Mouse (Mus musculus): ENCODE results near the gene Ddx49.

Ddx49 gene

GRCm38 (mm10) chr8:70302358-70302890, at the start of gene Ddx49, which contains the start of gene Cope:
Gene Ddx49, minus strand, starts transcription at chr8:70302489.
Gene Cope, plus strand, starts transcription at chr8:70302518.
- peak; percentile 89 for DNase-seq (ENCODE audit: low read depth, low spot score)

- no peak for DNase-seq (ENCODE audit: low read depth, low spot score)
Measured at GRCm38 (mm10) chr8:70352000-70352384, 49.7 kb upstream of the Ddx49 start.

- DNase-seq (ENCODE audit: low read depth, low spot score): no peak
Measured at GRCm38 (mm10) chr8:70351035-70351999, 49.0 kb upstream of the Ddx49 start.

GRCm38 (mm10) chr8:70347860-70348420, 45.7 kb upstream of the Ddx49 start:
- DNase-seq (ENCODE audit: low read depth, low spot score): no peak

GRCm38 (mm10) chr8:70347443-70347842, 45.2 kb upstream of the Ddx49 start:
- DNase-seq (ENCODE audit: low read depth, low spot score): no peak

GRCm38 (mm10) chr8:70344279-70344678, 42.0 kb upstream of the Ddx49 start:
- DNase-seq (ENCODE audit: low read depth, low spot score): no peak

- no peak for DNase-seq (ENCODE audit: low read depth, low spot score)
Measured at GRCm38 (mm10) chr8:70343696-70344095, 41.4 kb upstream of the Ddx49 start.

- no peak for DNase-seq (ENCODE audit: low read depth, low spot score)
Measured at GRCm38 (mm10) chr8:70343076-70343475, 40.8 kb upstream of the Ddx49 start.

GRCm38 (mm10) chr8:70342007-70342406, 39.7 kb upstream of the Ddx49 start:
- DNase-seq (ENCODE audit: low read depth, low spot score): no peak

- no peak for DNase-seq (ENCODE audit: low read depth, low spot score)
Measured at GRCm38 (mm10) chr8:70340659-70341058, 38.4 kb upstream of the Ddx49 start.

- no peak for DNase-seq (ENCODE audit: low read depth, low spot score)
Measured at GRCm38 (mm10) chr8:70338931-70339330, 36.6 kb upstream of the Ddx49 start.

- no peak for DNase-seq (ENCODE audit: low read depth, low spot score)
Measured at GRCm38 (mm10) chr8:70332878-70333202, 30.6 kb upstream of the Ddx49 start.

GRCm38 (mm10) chr8:70332070-70332877, 30.0 kb upstream of the Ddx49 start:
- no peak for DNase-seq (ENCODE audit: low read depth, low spot score)

GRCm38 (mm10) chr8:70331526-70331925, 29.2 kb upstream of the Ddx49 start:
- DNase-seq (ENCODE audit: low read depth, low spot score): no peak

GRCm38 (mm10) chr8:70330741-70331364, 28.6 kb upstream of the Ddx49 start:
- no peak for DNase-seq (ENCODE audit: low read depth, low spot score)

- no peak for DNase-seq (ENCODE audit: low read depth, low spot score)
Measured at GRCm38 (mm10) chr8:70329835-70330740, 27.8 kb upstream of the Ddx49 start.

GRCm38 (mm10) chr8:70329124-70329834, 27.0 kb upstream of the Ddx49 start, which contains the start of gene Gdf1:
Gene Gdf1, plus strand, starts transcription at chr8:70329817.
- DNase-seq (ENCODE audit: low read depth, low spot score): no peak

- no peak for DNase-seq (ENCODE audit: low read depth, low spot score)
Measured at GRCm38 (mm10) chr8:70327512-70327911, 25.2 kb upstream of the Ddx49 start.

- no peak for DNase-seq (ENCODE audit: low read depth, low spot score)
Measured at GRCm38 (mm10) chr8:70323716-70324115, 21.4 kb upstream of the Ddx49 start.

- peak; percentile 85 for DNase-seq (ENCODE audit: low read depth, low spot score)
Measured at GRCm38 (mm10) chr8:70317872-70318271, 15.6 kb upstream of the Ddx49 start.

Data from skeletal muscle tissue, adult 2 months (tissue).